Comparison of ENCODE assay signal across 12 mouse cellular contexts in the genomic region with DNA sequence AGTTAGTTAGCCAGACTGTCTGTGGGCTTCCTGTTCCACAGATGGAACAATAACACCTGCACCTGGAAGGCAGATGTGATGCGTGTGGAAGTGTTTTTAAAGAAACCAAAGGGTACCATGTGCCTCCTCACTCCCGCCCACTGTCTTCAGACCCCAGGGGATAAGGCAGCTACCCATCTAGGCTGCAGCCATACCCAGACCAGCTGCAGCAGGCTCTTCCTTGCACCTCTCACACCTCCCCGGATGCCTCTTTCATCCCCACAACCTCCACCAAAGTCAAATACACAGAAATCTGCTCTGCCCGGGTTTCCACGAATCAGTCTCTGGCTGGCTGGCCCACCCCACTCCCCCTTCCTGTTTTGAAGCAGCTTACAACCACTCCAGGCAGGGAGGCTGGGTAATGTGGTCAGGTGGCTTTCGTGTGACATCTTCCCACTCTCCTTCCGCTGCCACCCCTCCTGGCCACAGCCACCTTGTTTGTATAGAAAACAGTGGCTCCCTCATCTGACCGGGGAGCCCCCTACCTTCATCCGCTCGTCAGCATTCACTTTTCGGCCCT. TPM values are rescaled to one million over a fixed set of nuclear protein-coding genes. Genes with fewer than 3 reads are reported as not detected.
DNase-seq lines count a peak whose midpoint lies in the region; TF ChIP-seq lines count a peak whose summit lies in the region.
"Had no signal": no experiment of that assay in that cellular context is flagged by ENCODE, and none has a peak within 500 bp of the region (broad histone marks: within the 10 kb centered on the region; RNA-seq: fewer than 3 reads in every experiment).

No protein-coding gene starts in this region.

- no peaks in the 10 kb centered on the region for H3K9me3 ChIP-seq in hindbrain, embryonic 10.5 days
- H3K9me3 ChIP-seq: heart, embryonic 12.5 days; limb, embryonic 12.5 days; midbrain, embryonic 10.5 days had no signal

- H3K27me3 ChIP-seq in spleen, adult 2 months (ENCODE audit: control insufficient read depth, insufficient read depth, low read length) = no peaks in the 10 kb centered on the region
- H3K27me3 ChIP-seq in hindbrain, embryonic 10.5 days (ENCODE audit: insufficient read depth, poor library complexity, severe bottlenecking) = no peaks in the 10 kb centered on the region
- H3K27me3 ChIP-seq: heart, embryonic 12.5 days; limb, embryonic 12.5 days had no signal

- H3K4me1 ChIP-seq in spleen, adult 2 months (ENCODE audit: control insufficient read depth, insufficient read depth, insufficient read length) = peaks cover 30% of the 10 kb centered on the region
- H3K4me1 ChIP-seq in hindbrain, embryonic 10.5 days (replicated peaks) = peaks cover 10% of the 10 kb centered on the region; the same call in 1 of the 2 replicates

- intact Hi-C loops in left cerebral cortex, postnatal 14 days (cut with DNase I) = no loop called here

- peaks cover 74% of the 10 kb centered on the region for H3K36me3 ChIP-seq in spleen, adult 2 months (ENCODE audit: control insufficient read depth, insufficient read depth, low read length)
- H3K36me3 ChIP-seq in hindbrain, embryonic 10.5 days = peaks cover 67% of the 10 kb centered on the region

- H3K27ac ChIP-seq in spleen, adult 2 months (ENCODE audit: insufficient read depth, low read length) = peak overlapping the region; percentile 95
- no peak overlapping the region for H3K27ac ChIP-seq in hindbrain, embryonic 10.5 days
- H3K27ac ChIP-seq: limb, embryonic 12.5 days; midbrain, embryonic 10.5 days had no signal

- TF ChIP-seq CTCF in spleen, adult 2 months (IDR thresholded peaks at IDR 0.05; ENCODE audit: extremely low read depth, insufficient read depth, insufficient read length, insufficient replicate concordance) = no peak

- H3K4me3 ChIP-seq in spleen, adult 2 months (ENCODE audit: extremely low read depth, insufficient read depth, insufficient read length) = no peak overlapping the region
- H3K4me3 ChIP-seq in hindbrain, embryonic 10.5 days = no peak overlapping the region
- H3K4me3 ChIP-seq: heart, embryonic 12.5 days; limb, embryonic 12.5 days; midbrain, embryonic 10.5 days had no signal

- no peak for TF ChIP-seq POLR2A in spleen, adult 2 months (IDR thresholded peaks at IDR 0.05; ENCODE audit: low read depth, low read length)

- 14% methylated on average over 11 of the region's 11 CpGs for WGBS in spleen, adult 2 months
- WGBS in hindbrain, embryonic 10.5 days = 78% methylated on average over 11 of the region's 11 CpGs

- DNase-seq in lung, postnatal 10 days = peak; percentile 27
- no peak for DNase-seq in lung, postnatal 14 days
- DNase-seq in lung, postnatal 25 days (ENCODE audit: low spot score) = peak; percentile 71
- peak; percentile 84 to 88 for DNase-seq in spleen, adult 2 months (ENCODE audit: low read depth in 1 of 2, low spot score in 2 of 2)
- DNase-seq in layer of hippocampus, postnatal 10 days (ENCODE audit: low spot score in 2 of 2) = no peak
- no peak for DNase-seq in left cerebral cortex, postnatal 14 days (ENCODE audit: low spot score in 2 of 2)
- no peak for DNase-seq in cerebellum, adult 8-10 months
- no peak for DNase-seq in hindbrain, embryonic 10.5 days (ENCODE audit: low spot score)
- DNase-seq: right cerebral cortex, postnatal 14 days had no signal

RNA-seq across cellular contexts. Expression of a gene that starts 44.4 kb away (rescaled TPM):
- 104 and 124 TPM in 2 replicates for polyA plus RNA-seq in spleen, adult 2 months (2012; rRNA removed)
- 10 to 100 TPM; 28.6 to 30.4 TPM for total RNA-seq in layer of hippocampus, postnatal 10 days (2021)
- 10 to 100 TPM; 21.2 to 25.0 TPM for total RNA-seq in left cerebral cortex, postnatal 14 days (2021)
- 10.4 and 17.2 TPM in 2 replicates for polyA plus RNA-seq in hindbrain, embryonic 10.5 days (2016; fragmentation: Nextera tagmentation; extraction: Ambion mirVana)

Comparison
In these comparisons a context has a peak if more than half of its experiments do, and no peak if none do; other contexts are left out.
1. DNase-seq: peak in lung, postnatal 10 days (single experiment), lung, postnatal 25 days (single experiment) and spleen, adult 2 months (2 of 2); none in lung, postnatal 14 days (single experiment), layer of hippocampus, postnatal 10 days (0 of 2), left cerebral cortex, postnatal 14 days (0 of 2), cerebellum, adult 8-10 months (single experiment) and hindbrain, embryonic 10.5 days (single experiment).